Mouse (Mus musculus): ENCODE results near the gene Gm44790. TPM values are rescaled to one million over a fixed set of nuclear protein-coding genes. Genes with fewer than 3 reads are reported as not detected.
"Not testable (repeated sequence)": the region's sequence is repeated elsewhere in the genome, so short reads cannot be mapped to it uniquely, and the experiment has no call there.

Gm44790 gene
- polyA plus RNA-seq (2011; ENCODE audit: insufficient read depth, insufficient read length, low read depth, missing spikeins) = not detected in 2 replicates

GRCm38 (mm10) chr6:86426358-86426757, at the start of gene Gm44790:
Gene Gm44790 (plus strand): TSS chr6:86426658.
- H3K36me3 ChIP-seq (ENCODE audit: control insufficient read depth, insufficient read depth, low read length, poor library complexity, severe bottlenecking) = peaks cover 30% of the 10 kb centered on the region
- no peak within 1 kb of the TSS for H3K27ac ChIP-seq (ENCODE audit: insufficient read depth, low read length)
- H3K4me3 ChIP-seq (ENCODE audit: low read depth, low read length) = no peak within 1 kb of the TSS
- no peak within 1 kb of the TSS for H3K9ac ChIP-seq (ENCODE audit: low read depth, poor library complexity, severe bottlenecking)
- H3K9me3 ChIP-seq (replicated peaks; ENCODE audit: control insufficient read depth, insufficient read depth, low read length, poor library complexity, severe bottlenecking) = no peaks in the 10 kb centered on the region
- no peaks in the 10 kb centered on the region for H3K27me3 ChIP-seq (ENCODE audit: control insufficient read depth, insufficient read depth, low read length, poor library complexity, severe bottlenecking)
- TF ChIP-seq CTCF (IDR thresholded peaks at IDR 0.05; ENCODE audit: low read depth, low read length) (no peak), EP300 (IDR thresholded peaks at IDR 0.05; ENCODE audit: insufficient read depth, low read depth, low read length) (no peak), POLR2A (IDR thresholded peaks at IDR 0.05; ENCODE audit: insufficient read depth, low read length) (no peak)
- H3K4me1 ChIP-seq (ENCODE audit: control insufficient read depth, insufficient read depth, low read length) = no peaks in the 10 kb centered on the region

- no peak overlapping the region for H3K4me3 ChIP-seq (ENCODE audit: low read depth, low read length)
- no peak overlapping the region for H3K9ac ChIP-seq (ENCODE audit: low read depth, poor library complexity, severe bottlenecking)
- H3K27me3 ChIP-seq (ENCODE audit: control insufficient read depth, insufficient read depth, low read length, poor library complexity, severe bottlenecking) = no peaks in the 10 kb centered on the region
- no peaks in the 10 kb centered on the region for H3K4me1 ChIP-seq (ENCODE audit: control insufficient read depth, insufficient read depth, low read length)
- TF ChIP-seq POLR2A (IDR thresholded peaks at IDR 0.05; ENCODE audit: insufficient read depth, low read length) = no peak
- TF ChIP-seq EP300 (IDR thresholded peaks at IDR 0.05; ENCODE audit: insufficient read depth, low read depth, low read length) = no peak
- no peak for TF ChIP-seq CTCF (IDR thresholded peaks at IDR 0.05; ENCODE audit: low read depth, low read length)
- H3K36me3 ChIP-seq (ENCODE audit: control insufficient read depth, insufficient read depth, low read length, poor library complexity, severe bottlenecking) = peaks cover 47% of the 10 kb centered on the region
- no peak overlapping the region for H3K27ac ChIP-seq (ENCODE audit: insufficient read depth, low read length)
- H3K9me3 ChIP-seq (replicated peaks; ENCODE audit: control insufficient read depth, insufficient read depth, low read length, poor library complexity, severe bottlenecking) = no peaks in the 10 kb centered on the region
Observed at GRCm38 (mm10) chr6:86378341-86378740, 48.1 kb upstream of the Gm44790 start.

GRCm38 (mm10) chr6:86380112-86380511, 46.3 kb upstream of the Gm44790 start:
- not testable (repeated sequence) for H3K4me3 ChIP-seq (ENCODE audit: low read depth, low read length); H3K9ac ChIP-seq (ENCODE audit: low read depth, poor library complexity, severe bottlenecking); H3K9me3 ChIP-seq (replicated peaks; ENCODE audit: control insufficient read depth, insufficient read depth, low read length, poor library complexity, severe bottlenecking); H3K27me3 ChIP-seq (ENCODE audit: control insufficient read depth, insufficient read depth, low read length, poor library complexity, severe bottlenecking); H3K4me1 ChIP-seq (ENCODE audit: control insufficient read depth, insufficient read depth, low read length); H3K27ac ChIP-seq (ENCODE audit: insufficient read depth, low read length)
- H3K36me3 ChIP-seq (ENCODE audit: control insufficient read depth, insufficient read depth, low read length, poor library complexity, severe bottlenecking) = peaks cover 38% of the 10 kb centered on the region

GRCm38 (mm10) chr6:86382551-86382950, 43.9 kb upstream of the Gm44790 start:
- H3K9ac ChIP-seq (ENCODE audit: low read depth, poor library complexity, severe bottlenecking) = no peak overlapping the region
- no peak overlapping the region for H3K4me3 ChIP-seq (ENCODE audit: low read depth, low read length)
- H3K27me3 ChIP-seq (ENCODE audit: control insufficient read depth, insufficient read depth, low read length, poor library complexity, severe bottlenecking) = no peaks in the 10 kb centered on the region
- H3K36me3 ChIP-seq (ENCODE audit: control insufficient read depth, insufficient read depth, low read length, poor library complexity, severe bottlenecking) = peaks cover 18% of the 10 kb centered on the region
- no peaks in the 10 kb centered on the region for H3K9me3 ChIP-seq (replicated peaks; ENCODE audit: control insufficient read depth, insufficient read depth, low read length, poor library complexity, severe bottlenecking)
- TF ChIP-seq CTCF (IDR thresholded peaks at IDR 0.05; ENCODE audit: low read depth, low read length) (no peak), EP300 (IDR thresholded peaks at IDR 0.05; ENCODE audit: insufficient read depth, low read depth, low read length) (no peak), POLR2A (IDR thresholded peaks at IDR 0.05; ENCODE audit: insufficient read depth, low read length) (no peak)
- H3K27ac ChIP-seq (ENCODE audit: insufficient read depth, low read length) = no peak overlapping the region
- H3K4me1 ChIP-seq (ENCODE audit: control insufficient read depth, insufficient read depth, low read length) = no peaks in the 10 kb centered on the region

GRCm38 (mm10) chr6:86383370-86383769, 43.1 kb upstream of the Gm44790 start:
- no peak overlapping the region for H3K4me3 ChIP-seq (ENCODE audit: low read depth, low read length)
- H3K4me1 ChIP-seq (ENCODE audit: control insufficient read depth, insufficient read depth, low read length) = no peaks in the 10 kb centered on the region
- H3K27ac ChIP-seq (ENCODE audit: insufficient read depth, low read length) = no peak overlapping the region
- H3K9me3 ChIP-seq (replicated peaks; ENCODE audit: control insufficient read depth, insufficient read depth, low read length, poor library complexity, severe bottlenecking) = no peaks in the 10 kb centered on the region
- H3K27me3 ChIP-seq (ENCODE audit: control insufficient read depth, insufficient read depth, low read length, poor library complexity, severe bottlenecking) = no peaks in the 10 kb centered on the region
- H3K36me3 ChIP-seq (ENCODE audit: control insufficient read depth, insufficient read depth, low read length, poor library complexity, severe bottlenecking) = peaks cover 16% of the 10 kb centered on the region
- TF ChIP-seq POLR2A (IDR thresholded peaks at IDR 0.05; ENCODE audit: insufficient read depth, low read length) (no peak), CTCF (IDR thresholded peaks at IDR 0.05; ENCODE audit: low read depth, low read length) (no peak), EP300 (IDR thresholded peaks at IDR 0.05; ENCODE audit: insufficient read depth, low read depth, low read length) (no peak)
- H3K9ac ChIP-seq (ENCODE audit: low read depth, poor library complexity, severe bottlenecking) = no peak overlapping the region

- Histone ChIP-seq H3K9ac (ENCODE audit: low read depth, poor library complexity, severe bottlenecking) (no peak overlapping the region), H3K4me1 (ENCODE audit: control insufficient read depth, insufficient read depth, low read length) (no peaks in the 10 kb centered on the region), H3K36me3 (ENCODE audit: control insufficient read depth, insufficient read depth, low read length, poor library complexity, severe bottlenecking) (peaks cover 11% of the 10 kb centered on the region), H3K4me3 (ENCODE audit: low read depth, low read length) (no peak overlapping the region), H3K27ac (ENCODE audit: insufficient read depth, low read length) (no peak overlapping the region), H3K9me3 (replicated peaks; ENCODE audit: control insufficient read depth, insufficient read depth, low read length, poor library complexity, severe bottlenecking) (no peaks in the 10 kb centered on the region), H3K27me3 (ENCODE audit: control insufficient read depth, insufficient read depth, low read length, poor library complexity, severe bottlenecking) (no peaks in the 10 kb centered on the region)
- no peak for TF ChIP-seq EP300 (IDR thresholded peaks at IDR 0.05; ENCODE audit: insufficient read depth, low read depth, low read length)
- no peak for TF ChIP-seq CTCF (IDR thresholded peaks at IDR 0.05; ENCODE audit: low read depth, low read length)
- TF ChIP-seq POLR2A (IDR thresholded peaks at IDR 0.05; ENCODE audit: insufficient read depth, low read length) = no peak
Observed at GRCm38 (mm10) chr6:86384692-86385091, 41.8 kb upstream of the Gm44790 start.

Data from ES-Bruce4 (cell line).